Mouse (Mus musculus) hindlimb bud, embryonic 11.5 days (tissue): ENCODE data around the gene Myt1l.

ENCODE experiments used
- DNase-seq: peaks from one replicate; pipeline ENCODE4 v3.0.0-alpha.2; 2012; ENCODE audit warnings: low read depth, low spot score; ENCODE audit errors: extremely low spot score

The Myt1l gene

GRCm38 (mm10) chr12:29561222-29561621, 33.0 kb downstream of the Myt1l start:
- no peak for DNase-seq

- no peak for DNase-seq
Observed at GRCm38 (mm10) chr12:29569311-29569710, 41.1 kb downstream of the Myt1l start.

DNA sequence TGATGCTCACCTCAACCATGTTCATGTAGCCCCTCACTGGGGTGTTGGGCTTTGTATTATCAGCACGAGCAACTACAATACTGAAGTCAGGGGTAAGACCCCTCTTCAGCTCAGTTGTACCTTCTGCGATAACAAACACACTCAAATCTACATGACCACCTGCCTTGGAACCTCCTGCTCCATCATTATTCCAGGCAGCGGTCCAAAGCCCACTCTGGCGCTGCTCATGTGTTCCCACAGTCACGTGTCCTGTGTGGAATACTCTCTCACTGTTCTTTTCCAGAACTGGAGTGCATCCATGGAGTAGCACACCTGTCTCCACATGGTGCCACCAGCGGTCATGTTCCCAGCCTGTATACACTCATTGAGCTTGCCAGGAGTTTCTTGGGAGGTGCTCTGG, 42.2 kb downstream of the Myt1l start:
- no peak for DNase-seq

GRCm38 (mm10) chr12:29571613-29572012, 43.4 kb downstream of the Myt1l start:
- no peak for DNase-seq

GRCm38 (mm10) chr12:29593787-29594186, 65.6 kb downstream of the Myt1l start:
- DNase-seq, result no peak

DNA sequence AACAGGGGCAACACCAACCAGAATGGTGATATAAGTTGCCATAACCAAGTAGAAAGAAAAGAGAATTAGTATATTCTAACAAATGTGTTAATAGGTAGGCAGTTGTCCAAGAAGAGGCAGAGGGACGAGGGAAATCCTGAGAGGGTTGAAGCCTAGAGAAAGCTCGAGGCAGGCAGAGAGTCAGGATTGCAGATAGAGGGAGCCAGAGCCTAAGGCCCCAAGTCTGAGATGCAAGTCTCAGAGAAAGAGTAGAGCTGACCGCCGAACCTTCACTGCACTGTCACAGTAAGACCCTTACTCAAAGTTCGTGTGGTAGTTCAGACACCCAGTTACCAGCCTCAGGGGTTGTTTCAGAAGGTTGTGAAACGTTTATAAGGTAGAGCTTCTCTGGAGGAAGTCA, 71.7 kb downstream of the Myt1l start:
- no peak for DNase-seq

DNA sequence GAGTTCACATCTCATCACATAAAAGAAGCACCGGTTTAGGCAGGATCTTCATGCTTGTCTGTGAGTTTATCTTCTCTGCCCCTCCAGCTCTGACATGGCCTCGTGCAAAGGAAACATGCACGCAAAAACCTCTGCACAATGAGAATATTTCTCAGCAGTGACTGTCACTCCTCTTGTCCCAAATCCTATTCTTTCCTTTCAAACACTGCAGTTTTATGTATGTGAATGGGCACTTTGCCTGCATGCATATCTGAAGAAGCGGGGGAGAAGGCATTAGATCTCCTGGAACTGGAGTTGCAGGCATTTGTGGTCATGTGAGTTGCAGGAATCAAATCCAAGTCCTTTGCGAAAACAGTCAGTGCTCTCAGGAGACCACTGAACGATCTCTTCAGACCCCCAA, 73.0 kb downstream of the Myt1l start:
- no peak for DNase-seq

- no peak for DNase-seq
Observed at GRCm38 (mm10) chr12:29604659-29605058, 76.5 kb downstream of the Myt1l start.

GRCm38 (mm10) chr12:29605124-29605523, 76.9 kb downstream of the Myt1l start:
- DNase-seq, result no peak

DNA sequence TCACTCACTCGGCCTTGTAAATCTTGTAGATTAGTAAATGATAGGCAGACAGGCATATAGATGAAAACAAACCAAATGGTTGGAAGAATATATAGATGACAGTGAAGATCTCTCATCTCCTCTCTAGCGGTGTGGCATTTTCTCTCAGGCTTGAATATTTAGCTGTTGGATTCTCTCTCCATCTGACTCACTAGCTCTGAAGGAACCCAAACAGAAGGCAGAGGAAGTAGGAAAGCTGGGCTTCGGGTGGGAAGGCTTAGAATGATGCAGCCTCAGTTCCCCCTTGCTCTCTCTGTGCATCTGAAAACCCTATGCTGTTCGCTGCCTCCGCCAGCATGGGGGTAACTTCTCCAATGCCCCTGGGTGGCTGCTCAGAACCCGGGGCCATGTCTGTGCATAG, 78.0 kb downstream of the Myt1l start:
- DNase-seq, result no peak

DNA sequence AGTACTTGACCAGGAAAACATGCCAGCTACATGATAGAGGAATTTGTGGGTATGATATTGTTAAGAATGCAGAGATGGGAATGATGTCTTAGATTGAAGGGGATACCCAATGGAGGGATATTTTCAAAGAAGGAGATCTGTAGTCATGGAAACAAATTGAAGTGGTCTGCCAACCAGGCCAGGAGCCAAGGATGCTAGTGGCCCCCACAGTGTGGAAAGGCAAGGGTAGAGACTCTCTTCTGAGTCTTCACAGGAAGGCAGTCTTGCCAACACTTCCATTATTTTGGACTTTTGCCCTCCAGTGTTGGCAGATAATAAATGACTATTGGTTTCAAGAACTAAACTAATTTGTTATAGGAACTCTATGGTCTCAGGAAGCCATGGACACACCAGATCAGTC, 89.6 kb downstream of the Myt1l start:
- no peak for DNase-seq

GRCm38 (mm10) chr12:29621530-29621929, 93.3 kb downstream of the Myt1l start:
- no peak for DNase-seq

- DNase-seq, result no peak
Observed at GRCm38 (mm10) chr12:29627956-29628750, 100.0 kb downstream of the Myt1l start.

DNA sequence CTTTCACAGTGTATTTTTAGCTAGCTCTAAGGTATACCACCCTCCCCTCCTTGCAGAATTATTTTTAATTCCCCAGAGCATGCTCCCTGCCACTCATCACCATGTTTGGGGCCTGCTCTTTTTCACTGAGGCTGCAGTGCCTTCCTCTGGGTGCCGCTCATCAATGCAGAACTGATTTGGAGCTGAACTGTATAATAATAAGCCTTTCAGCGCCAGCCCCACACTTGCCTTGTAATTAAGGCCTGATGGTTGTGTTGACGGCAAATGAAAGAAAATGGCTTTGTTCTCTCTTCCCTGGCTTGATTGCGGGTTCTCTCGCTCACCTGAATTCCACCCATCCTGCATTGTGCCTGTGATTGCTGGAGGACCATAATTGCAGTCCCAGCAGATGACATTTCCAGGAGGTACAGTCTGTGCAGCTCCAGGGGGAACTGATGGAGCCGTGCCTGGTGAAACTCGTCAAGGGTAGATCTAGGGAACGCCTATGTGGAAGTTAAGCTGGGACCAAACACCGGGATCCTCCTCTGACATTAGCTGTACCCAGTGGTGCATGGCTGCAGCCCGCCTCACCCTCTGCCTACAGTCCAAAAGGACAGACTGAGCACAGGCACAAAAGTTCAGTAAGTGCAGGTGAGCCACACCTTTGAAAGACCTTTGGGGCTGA, 101.8 kb downstream of the Myt1l start:
- no peak for DNase-seq

DNA sequence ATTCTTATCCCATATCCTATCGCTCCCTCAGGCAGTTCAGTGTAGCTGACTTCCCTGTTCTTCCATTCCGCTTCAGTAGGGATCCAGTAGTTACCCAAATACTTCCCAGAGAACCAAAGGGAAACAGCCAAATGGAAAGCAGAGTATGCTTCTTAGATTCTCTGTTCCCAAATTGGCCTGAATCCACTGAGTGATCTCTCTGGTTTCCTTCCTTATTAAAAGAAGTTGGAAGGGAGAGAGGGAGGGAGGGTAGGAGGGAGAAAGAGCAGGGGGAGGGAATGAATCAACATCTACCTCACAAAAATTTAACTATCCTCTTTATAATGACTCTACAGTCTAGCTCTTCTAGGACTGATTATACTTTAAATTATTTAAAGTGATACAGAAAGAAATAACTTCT, 106.3 kb downstream of the Myt1l start:
- DNase-seq, result no peak

GRCm38 (mm10) chr12:29639543-29640196, 111.5 kb downstream of the Myt1l start:
- DNase-seq, result peak; percentile 46

- DNase-seq, result no peak
Observed at GRCm38 (mm10) chr12:29640201-29640600, 112.0 kb downstream of the Myt1l start.

- DNase-seq, result peak; percentile 49
Observed at GRCm38 (mm10) chr12:29642915-29643314, 114.7 kb downstream of the Myt1l start.

DNA sequence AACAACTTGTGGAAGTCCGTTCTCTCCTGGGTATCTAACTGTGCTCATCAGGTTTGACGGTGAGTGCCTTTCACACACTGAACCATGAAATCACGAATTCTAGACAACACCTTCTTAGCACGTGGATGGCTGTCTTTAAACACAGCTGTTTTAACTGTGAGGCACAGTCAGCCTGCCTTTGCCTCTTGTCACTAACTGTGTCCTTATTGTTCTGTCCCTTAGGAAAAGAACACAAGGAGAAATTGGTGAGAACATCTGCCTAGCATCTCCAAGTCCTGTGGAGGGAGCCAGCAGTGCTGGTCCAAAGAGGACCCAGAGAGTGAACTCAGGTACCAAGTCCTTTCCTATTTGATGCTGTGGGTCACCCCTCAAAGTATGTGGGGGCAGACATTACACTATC, 115.9 kb downstream of the Myt1l start:
- DNase-seq, result no peak

DNA sequence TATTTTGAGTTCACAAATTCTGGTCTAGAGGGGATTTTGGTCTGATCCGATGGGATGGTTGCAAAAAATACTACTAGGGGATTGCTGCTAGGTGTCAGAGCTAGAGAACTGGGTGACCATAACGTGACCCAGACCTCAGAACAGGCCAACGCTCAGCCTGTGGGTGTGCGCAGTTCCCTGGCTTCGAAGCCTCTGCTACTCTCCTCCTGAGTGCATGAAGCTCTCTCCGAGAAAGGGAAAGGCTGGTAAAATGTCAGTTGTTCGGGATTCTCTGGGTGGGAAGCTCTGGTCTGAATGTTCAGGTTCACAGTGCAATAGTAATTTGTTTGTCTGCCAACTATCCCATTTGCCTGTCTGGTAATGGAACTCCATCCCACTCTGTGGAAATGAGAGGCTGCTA, 116.5 kb downstream of the Myt1l start:
- no peak for DNase-seq

DNA sequence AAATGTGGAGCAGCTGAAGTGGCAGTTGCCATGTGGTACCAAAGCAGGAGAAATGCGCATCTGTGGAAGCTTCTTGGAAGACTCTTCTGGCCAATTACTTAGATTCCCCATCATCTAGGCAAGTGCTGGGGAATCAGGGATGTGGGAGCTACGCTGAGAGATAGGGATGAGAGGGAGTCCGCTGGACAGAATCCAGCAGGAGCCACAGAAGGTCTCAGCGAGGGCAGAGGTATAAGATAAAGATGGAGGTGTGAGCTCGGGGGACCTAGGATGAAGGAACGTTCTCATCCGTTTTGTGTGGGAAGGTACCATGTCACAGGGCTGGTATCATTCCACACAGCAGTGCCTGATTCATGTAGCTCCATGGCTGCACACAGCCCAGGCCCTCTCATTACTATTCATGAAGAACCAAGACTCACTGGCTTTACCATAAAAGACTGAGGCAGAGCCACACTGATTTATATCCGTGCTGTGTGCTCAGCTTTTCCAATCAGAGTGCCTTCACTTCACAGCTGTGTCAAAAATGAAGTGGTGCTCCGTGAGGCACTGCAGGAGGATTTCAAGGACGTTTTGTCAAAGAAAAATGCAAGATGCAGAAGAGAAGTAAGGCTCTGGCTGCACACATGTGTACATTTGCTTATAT, 121.4 kb downstream of the Myt1l start:
- DNase-seq, result no peak

DNA sequence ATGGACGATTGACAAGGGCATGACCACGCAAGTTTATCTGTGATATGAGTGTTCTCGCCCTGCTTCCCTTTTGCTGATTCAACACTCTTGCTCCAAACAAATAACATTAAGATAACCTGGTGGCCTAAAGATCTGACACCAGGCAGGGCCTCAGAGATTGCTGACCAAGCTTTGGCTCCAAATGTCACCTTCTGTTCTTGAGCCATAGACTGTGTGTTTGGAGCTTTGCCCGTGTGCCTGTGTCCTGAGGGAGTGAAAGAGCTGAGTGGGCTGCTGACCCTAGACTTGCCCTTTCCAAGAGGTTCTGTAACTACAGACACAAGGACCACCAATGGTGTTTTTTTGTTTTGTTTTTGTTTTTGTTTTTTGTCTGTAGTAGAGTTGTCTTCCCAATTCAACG, 124.3 kb downstream of the Myt1l start:
- DNase-seq, result no peak
